Mouse (Mus musculus) left cerebral cortex, adult 9 months (tissue): ENCODE data around the gene Vmn2r106.

Source experiments
- DNase-seq, 2 experiments: peaks; one replicate each; pipeline ENCODE4 v3.0.0; 2022; ENCODE audit warnings: low spot score in 2 of 2

Gene Vmn2r106

DNA sequence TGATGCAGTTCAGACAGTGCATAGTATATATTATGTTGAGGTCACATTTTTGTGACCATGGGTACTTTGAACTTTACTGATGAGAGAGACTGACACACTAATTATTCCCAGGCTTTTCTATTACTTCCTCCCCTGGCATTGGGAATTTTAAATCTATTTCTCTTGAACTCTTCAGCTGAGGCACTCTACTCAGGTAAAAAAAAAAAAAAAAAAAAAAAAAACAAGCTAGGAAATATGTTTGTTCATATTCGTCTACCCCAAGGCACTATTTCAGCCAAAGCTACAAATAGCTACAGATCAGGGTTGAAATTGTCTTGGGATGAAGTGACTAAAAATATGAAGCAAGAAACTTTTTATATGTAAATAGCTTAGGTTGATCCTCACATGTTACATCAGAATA lies at the start of gene Vmn2r106:
TSS of gene Vmn2r106 (minus strand) at position 101 of the 400 bp plus-strand sequence.
- no peak for DNase-seq

DNA sequence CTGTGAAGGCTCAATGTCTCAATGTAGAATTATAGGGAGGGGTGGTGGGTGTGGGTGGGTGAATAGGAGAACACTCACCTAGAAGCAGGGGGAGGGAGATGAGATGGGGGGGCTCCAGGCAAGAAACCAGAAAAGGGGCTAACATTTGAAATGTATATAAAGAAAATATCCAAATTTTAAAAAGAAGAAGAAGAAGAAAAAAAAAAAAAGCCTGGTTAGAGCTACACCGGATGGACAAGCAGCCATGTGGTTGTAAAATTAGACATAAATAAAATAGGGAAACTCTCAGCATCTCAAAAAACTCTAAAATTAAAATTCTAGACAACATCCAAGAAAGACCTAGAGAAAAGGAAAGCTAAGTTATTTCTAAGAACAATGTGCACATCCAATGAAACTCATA lies 20.4 kb upstream of the Vmn2r106 start:
- no peak for DNase-seq

DNA sequence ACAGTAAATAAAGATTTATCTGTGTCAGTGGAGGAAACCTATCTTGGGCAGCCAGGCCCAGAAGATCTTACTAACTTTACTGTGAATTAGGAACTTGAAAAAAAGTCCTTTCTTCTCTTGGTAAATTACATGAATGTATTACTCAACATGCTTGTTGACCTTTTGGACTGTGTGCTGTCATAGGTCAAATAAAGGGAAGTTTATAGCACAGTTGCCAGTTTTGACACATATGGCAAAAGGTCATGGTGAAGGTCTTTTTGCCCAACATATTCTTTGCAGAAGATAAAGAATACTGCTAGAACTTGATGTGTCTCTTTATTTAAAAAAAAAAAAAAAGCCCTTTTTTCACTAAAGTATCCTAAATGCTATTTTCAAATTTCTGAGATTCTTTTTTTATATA lies 1.6 kb upstream of the Vmn2r106 start:
- no peak for DNase-seq

DNA sequence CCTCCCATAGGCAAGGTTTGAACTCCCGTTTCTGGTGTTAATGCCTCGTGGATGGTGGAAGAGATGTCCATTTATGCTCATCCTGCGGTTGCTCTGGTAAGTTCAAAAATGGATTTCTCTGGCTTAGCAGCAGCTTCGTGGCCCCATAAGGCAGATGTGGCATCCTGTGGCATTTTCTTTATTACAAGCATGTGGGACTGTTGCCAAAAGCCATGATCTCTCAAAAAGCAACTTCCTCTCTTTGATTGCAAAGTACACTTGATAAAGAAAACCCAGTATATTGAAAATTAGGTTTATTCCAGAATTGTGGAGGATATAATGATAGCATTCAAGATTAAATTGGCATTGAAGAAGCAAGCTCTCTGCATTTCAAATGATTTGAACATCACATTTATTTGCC lies 29.8 kb downstream of the Vmn2r106 start:
- no peak for DNase-seq

DNA sequence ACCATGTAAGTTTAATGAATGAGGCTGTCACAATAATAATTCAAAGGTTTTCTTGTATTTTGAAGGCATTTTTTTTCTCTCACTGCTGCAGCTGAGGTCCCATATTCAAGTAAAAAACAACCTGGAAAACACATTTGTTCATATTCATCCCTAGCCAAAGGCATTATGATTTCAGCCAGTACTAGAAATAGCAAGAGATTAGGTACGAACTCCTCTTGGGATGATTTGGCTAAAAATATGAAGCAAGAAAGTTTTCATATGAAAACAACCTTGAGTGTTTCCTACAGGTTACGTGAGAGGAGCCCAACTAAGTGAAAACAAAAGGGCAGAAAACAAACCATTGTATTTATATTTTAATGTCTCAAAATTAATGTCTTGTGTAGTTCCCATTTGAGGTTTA lies 50.4 kb downstream of the Vmn2r106 start, which contains the start of gene Vmn2r105:
TSS of gene Vmn2r105 (minus strand) at position 101 of the 400 bp plus-strand sequence.
- DNase-seq = no peak
